Mouse (Mus musculus): Measurements from ENCODE around the gene Lrrfip1.

The Lrrfip1 gene

DNA sequence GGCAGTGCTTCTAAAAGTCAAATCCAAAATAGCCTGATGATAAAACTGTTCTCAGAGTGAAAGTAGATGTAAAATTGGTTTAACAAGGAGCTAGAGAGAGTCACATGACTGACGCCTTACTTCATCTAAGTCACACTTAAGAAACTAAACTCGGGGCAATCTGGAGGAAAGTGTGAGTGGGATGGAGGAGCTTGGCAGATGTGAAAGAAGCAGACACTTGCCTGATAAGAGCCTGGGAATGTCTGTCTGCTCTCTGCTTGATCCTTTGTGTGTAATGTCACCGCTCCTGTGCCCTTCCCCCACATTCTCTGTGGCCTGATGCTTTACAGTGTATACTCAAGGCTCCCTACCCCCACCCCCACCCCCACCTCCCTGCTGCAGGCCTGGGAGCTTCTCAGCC is 87.8 kb downstream of the Lrrfip1 start:
- peak; percentile 89 for DNase-seq (ENCODE audit: low read depth, low spot score)

DNA sequence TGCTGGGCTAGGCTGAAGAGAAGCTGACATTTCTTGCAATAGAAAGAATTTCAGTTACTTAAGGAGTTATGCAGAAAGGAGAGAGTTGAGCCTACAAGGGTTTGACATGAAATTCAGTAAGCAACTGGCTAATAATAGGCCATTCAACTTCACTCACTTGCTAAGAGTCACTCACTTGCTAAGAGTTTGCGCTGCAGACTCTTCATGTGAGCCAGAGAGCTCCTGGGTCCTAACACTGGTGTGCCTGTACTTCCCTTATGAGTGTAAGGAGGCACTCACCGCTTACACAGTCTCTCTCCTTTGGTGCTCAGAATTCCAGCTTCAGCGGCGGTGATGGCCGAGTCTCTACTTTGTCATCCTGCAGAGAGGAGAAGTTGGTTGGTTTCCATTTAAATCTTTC is 88.2 kb downstream of the Lrrfip1 start:
- no peak for DNase-seq (ENCODE audit: low read depth, low spot score)

DNA sequence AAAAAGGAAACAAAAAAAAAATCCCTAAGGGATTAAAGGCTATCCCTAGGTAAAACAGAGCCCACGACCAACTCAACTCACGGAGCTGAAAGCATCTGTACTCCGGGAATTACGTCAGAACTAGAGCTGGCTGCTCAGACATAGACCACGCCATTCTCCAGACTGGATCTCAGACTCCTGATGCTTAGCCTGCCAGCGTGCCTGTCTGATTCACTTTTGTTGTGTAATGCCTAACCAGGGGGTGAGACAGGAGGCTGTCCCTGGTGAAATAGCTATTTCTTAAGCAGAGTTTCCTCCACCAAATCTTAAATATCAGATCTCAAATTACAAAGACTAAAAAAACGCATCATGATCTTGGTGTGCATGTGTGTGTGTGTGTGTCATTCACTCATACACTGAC is 89.5 kb downstream of the Lrrfip1 start:
- DNase-seq (ENCODE audit: low read depth, low spot score): peak; percentile 82

DNA sequence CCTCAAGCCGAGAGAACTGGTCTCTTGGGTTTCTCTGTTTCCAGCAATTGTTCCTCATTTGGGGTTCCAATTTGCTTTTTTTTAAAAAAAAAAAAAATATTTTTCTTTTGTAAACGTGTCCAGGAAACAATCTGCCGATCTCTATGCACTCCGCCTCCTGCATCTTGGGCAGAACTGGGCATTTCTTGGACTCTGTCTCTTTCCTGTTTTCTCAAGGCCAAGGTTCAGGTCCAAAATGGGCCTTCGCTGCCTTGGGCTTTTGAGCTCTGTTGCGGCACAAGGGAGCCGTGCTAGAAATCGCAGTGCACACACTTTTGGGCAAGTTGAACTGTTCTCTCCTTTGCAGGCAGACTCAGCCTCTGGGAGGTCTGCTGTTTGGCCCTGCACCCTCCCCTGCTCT is 90.4 kb downstream of the Lrrfip1 start:
- DNase-seq (ENCODE audit: low read depth, low spot score): no peak

DNA sequence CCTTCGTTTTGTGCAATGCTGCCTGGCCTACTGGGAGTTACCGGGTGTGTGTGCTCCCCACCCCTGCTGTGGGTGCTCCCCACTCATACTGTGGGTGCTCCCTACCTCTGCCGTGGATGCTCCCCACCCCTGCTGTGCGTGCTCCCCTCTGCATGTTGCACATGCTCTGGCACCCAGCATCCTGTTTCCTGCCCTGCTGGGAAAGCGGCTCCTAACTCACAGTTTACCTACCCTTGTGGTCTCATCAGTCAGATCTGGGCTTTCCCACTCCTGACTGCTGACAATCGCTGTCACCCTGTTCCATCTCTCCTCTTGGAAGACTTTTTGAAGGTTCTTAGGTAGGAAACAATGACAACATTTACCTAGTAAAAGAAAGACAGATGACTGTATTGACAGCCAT is 91.9 kb downstream of the Lrrfip1 start:
- DNase-seq (ENCODE audit: low read depth, low spot score): no peak

DNA sequence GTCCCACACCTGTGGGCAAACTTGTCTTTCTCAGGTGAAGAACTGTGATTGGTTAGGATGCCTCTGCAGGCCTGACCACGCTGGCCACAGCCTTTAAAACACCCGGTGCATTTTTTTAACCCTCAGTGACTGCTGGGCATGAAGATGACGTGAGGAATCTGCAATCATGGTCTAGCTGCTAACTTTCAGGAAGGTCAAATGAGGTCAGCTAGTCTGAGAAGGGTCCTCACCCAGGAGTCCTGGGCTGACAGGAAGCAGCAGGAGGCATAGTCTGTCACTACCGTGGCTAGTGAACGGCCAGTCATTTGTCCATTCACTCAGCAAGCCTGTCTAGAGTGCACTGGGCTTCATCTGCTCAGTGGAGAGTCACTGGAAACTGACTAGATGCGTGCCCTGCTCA is 93.9 kb downstream of the Lrrfip1 start:
- DNase-seq (ENCODE audit: low read depth, low spot score): no peak

DNA sequence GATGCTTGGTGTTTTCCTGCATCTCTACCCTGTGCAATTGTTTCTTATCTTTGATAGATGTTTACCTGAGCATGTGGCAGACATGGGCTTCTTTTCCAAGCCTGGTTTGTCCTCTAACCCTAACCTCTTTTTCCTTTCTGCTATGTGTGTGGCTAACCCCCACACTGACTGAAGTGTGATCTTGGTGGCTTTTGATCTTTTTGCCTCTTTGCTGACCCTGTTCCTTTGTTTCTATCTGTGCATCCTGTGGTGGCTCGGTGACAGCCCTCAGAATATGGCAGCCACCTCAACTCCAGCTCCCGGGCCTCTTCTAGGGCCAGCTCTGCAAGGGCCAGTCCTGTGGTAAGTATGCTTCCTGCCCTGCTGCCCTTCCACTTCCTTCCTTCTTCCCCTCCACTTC is 94.8 kb downstream of the Lrrfip1 start:
- no peak for DNase-seq (ENCODE audit: low read depth, low spot score)

DNA sequence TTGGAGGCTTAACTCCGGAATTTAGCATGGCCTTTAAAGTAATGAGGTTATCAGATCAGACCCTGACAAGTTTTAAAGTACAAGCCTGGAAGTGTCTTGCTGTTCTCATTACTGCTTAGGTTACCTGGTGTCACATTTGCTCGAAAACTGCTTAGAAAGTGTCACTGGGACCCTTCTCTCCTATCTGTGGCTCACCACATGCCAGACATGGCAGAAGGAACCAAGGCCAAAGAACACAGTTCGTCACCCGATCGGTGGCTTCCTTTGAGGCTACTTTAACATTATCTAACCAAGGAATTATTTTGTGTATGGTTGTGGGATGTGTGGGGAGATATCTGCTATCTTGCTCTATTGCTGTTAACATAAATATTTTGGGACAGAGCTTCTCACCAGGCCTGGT is 95.5 kb downstream of the Lrrfip1 start:
- DNase-seq (ENCODE audit: low read depth, low spot score): no peak

DNA sequence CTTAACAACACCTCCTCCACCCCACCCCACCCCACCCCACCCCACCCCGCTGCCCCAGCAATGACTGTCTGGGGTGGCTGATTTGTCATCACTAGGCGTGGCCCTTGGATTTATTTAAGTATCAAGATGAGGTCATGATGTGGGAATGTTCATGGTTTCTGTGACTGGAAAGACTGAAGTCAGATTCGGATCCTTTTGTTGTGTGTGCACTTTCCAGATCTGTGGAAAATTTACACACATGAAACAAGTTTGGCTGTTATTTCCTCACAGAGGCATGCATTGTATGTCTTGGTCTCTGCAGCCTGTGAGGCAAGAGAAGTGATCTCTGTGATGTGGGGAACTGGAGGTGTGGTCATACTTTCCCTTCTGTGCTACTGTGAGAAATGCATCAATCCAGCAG is 96.7 kb downstream of the Lrrfip1 start:
- no peak for DNase-seq (ENCODE audit: low read depth, low spot score)

DNA sequence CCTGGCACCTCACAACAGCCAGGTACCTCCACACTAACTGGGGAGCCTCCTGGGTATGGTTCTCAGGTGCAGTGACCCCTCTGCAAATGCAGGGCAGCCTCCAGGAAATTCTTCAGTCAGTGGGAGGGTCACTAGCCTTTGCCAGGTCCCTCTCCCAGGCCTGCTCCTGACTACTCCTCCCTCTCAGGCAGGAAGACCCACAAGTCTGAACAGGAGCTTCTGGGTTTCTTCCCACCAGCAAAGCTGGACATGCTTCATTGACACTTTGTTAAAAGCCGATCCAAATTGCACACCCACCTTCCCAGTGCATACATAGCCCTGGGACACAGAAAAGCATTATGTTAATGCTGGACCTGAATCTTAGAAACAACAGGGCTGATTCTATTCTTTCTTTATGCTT is 97.3 kb downstream of the Lrrfip1 start:
- DNase-seq (ENCODE audit: low read depth, low spot score): no peak

DNA sequence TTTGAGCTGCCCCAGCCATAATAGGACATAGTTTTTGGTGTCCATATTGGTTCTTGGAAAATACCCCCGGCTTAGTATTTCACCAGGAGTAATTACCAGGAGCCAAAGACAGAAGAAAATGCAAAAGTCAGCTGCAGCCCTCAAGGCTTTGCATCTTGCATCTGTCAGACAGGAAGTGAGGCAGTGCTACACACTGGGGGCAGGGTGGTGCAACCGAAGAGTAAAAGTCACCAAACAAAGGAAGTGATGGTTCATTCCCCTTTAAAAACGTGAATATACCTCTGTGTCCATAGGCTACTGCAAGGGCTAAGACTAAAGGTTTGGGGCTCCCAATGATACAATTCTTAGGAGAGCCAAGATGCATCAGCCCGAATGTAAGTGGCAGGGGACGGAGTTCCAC is 98.0 kb downstream of the Lrrfip1 start:
- DNase-seq (ENCODE audit: low read depth, low spot score): no peak

DNA sequence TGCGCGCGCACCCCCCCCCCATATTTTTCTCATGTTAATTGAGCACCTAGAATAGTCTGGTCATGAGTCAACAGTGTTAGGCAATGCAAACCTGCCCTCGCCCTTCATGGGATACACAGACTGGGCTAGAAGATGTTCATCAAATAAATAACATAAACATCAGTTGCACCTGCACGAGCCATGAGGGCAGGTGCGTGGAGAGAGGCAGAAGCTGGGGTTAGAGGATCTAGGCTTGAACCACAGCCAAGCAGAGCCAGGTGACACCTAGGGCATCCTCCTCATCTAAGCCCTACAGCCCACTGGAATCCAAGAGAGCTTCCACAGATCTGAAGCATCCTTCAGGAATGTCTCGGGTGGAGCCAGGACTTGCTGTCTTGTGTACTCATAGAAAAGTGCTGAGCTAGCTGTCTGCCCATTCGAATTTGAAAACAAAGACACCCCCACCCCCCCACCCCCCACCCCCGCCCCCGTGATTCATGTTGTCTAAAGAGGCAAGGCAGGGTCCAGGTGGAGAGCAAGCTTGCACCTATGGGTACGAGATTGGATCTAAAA is 98.8 kb downstream of the Lrrfip1 start:
- DNase-seq (ENCODE audit: low read depth, low spot score): no peak

DNA sequence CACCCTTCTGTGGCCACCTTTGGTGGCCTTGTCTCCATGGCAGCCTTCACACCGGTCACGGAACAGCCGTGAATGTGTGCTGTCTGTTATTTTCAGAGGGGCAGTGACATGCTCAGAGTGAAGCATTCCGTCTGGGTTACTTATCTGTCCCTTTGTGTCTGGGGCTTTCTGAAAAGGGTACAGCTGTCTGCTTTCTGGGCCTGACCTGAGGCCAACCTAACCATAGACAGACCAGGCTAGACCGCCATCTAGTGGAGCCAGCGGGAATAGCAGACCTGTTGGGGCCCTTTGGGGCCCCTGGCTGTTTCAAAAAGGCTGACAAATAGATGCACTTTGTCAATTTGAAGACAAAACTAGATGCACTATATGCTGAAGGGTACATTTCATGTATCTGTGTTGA is 100.3 kb downstream of the Lrrfip1 start:
- peak; percentile 56 for DNase-seq (ENCODE audit: low read depth, low spot score)

DNA sequence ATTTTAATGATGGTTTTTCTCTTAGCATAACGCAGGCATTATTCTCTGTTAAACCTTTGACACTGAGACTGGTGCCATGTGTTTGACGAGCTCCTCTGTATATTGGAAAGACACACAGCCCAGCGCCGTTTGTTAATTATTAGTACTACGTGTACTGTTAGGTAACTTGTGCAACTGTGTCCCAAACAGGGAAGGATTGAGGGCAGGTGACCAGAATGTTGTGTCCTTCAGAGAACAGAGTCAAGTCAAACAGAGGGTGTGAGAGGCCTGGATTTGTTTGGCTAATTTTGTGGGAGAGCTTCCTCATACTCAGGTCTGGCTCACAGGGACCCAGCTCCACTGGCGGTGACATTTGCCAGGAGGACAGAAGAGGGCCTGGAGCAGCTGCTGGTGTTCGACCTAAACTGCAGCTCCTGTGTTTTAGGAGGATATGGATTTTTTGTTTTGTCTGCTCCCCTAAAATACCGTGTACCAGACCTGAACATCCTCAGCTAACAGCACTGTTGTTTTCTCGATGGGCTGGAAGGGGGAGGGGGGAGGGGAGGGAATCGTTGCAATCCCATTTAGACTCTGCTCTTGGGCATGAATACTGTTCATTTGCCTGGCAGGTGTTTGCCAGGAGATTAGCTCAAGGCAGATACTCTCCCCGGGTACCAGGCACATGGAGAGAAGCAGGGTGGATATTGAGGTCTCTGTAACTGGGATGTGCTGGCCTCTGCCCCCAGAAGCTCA is 103.3 kb downstream of the Lrrfip1 start:
- no peak for DNase-seq (ENCODE audit: low read depth, low spot score)

DNA sequence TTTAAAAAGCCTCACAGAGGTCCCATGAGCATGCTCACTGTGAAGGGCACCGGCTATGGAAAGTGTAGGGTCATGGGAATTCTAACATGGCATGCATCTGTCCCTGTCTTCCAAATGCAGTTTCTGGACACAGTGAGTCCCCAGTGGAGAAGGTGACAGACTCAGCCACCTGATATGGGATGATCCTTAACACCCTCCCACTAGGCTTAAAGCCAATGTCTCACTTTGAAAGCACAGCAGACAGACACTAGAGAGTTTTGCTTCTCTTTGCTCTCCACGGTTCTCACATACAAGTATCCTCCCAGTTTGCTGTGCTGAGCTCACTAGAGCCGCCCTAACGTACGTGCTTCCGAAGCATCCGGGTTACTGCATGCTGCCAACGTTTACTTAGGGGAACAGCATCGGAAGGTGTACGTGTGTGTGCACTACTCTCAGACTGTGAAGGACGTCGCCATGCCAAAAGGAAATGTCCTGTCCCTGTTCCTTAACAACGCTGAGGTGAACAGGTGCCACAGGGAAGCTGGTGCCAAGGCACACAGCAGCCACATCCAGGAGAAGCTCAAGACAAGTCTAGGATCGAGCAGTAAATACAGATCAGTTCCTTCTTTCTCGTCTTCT is 104.9 kb downstream of the Lrrfip1 start:
- DNase-seq (ENCODE audit: low read depth, low spot score): no peak

DNA sequence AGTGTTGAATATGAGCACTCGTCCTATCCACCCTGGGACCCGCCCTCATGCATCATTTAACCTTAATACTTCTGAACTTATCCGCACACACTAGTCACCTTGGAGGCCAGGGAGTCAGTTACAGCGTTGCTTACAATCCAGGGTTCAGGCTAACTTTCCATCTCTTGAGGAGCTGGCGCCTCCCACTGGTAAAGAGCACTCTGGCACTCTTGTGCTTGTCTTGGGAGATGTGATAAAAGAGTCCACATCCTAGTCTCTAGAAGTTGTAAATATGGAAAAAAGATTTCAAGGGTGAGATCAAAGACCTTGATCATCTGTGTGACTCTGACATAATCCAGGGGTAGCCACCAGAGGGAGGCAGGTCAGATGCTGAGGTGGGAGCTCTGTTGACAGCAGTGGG is 109.0 kb downstream of the Lrrfip1 start:
- DNase-seq (ENCODE audit: low read depth, low spot score): no peak

DNA sequence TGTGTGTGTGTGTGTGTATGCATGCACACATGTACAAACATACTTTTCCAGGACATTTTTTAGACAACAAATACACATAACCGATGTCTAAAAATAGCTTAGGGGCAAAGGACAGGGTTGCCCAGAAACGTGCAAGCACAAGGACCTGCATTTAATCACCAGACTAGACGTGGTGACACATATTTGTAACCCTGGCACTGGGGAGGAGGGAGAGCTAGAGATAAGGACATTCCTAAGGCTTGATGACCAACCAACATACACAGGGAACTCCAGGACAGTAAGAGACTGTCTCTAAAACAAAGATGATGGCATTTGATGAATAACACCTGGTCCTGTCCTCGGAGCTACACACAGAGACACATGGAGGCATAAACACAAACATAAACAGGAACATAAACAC is 110.8 kb downstream of the Lrrfip1 start:
- DNase-seq (ENCODE audit: low read depth, low spot score): no peak

DNA sequence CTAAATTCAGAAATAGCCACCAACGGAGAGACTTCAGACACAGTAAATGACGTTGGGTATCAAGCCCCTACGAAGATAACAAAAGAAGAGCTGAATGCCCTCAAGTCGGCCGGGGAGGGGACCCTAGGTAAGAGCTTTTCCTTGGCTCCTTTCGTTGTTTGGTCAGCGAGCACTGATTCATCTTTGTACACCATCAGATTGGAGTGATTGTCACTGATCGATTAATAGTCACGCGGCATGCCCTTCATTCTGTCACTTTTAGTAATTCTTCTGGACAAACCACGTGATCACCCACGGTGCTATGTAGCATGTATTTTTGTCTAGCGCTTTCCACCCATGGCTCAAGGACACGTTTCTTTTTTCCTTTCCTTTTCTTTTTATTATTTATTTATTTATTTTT is 113.6 kb downstream of the Lrrfip1 start:
- no peak for DNase-seq (ENCODE audit: low read depth, low spot score)

DNA sequence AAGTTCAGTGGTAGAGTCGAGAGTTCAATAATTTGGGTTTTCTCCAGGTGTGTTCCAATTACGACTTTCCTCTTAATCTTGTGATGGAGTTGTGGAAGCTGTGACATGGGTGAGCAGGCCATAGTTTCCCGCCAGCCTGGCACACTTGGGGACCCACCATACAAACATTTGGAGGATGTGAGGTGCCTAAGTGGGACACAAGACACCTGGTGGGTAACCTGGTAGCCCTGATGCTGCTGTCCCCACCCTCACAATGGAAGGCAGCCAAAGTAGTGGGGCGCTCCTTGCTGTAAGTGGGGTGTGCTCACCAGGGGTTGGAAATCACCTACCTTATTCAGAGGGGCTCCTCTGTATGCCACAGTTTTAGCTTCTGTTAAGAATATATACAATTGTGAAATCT is 114.1 kb downstream of the Lrrfip1 start:
- no peak for DNase-seq (ENCODE audit: low read depth, low spot score)

DNA sequence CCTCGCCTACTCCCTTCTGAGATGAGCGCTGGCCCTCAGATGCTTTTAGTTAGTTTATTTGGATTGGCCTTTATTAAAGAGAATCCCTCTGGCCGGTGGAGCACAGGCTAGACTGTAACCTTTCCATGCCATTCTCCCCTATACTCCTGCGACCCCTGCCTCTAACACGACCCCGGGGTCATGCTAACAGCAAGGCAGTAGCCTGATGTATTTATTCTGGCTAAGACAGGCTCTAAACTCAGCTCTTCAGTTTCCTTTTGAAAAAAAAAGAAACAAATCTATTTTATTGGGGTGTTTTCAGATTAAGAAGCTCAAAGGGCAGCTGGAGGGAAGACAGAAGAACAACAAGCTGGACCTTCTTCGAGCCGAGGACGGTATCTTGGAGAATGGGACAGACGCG is 123.6 kb downstream of the Lrrfip1 start:
- no peak for DNase-seq (ENCODE audit: low read depth, low spot score)

DNA sequence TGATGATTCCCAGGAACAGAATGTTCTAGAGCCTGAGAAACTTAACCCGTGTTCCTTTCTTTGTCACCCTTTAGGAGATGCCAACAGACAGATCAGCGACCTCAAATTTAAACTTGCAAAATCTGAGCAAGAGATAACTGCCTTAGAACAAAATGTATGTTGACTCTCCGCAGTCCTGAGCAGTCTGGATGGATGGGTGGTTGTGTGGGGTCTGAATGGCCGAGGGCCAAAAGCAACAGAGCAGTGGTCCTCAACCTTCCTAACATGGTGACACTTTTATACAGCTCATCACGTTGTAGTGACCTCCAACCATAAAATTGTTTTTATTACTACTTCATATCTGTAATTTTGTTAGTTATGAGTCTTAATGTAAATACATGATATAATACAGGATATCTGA is 124.5 kb downstream of the Lrrfip1 start:
- no peak for DNase-seq (ENCODE audit: low read depth, low spot score)

DNA sequence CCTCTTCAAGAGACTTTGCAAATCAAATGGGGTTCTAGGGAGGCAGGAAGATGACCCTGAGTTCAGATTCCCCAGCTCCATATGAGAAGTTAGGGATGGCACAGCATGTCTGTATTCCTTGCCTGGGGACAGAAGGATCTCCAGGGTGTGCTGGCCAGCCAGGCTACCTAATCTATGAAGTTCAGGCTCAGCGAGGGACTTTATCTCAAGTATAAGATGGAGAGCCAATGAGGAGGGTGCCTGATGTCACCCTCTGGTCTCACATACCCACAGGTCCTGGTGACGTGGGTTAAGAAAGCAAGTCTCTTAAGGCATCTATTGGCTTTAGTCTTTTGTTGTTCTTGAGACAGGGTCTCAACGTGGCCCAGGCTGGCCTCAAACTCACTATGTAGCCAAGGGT is 124.9 kb downstream of the Lrrfip1 start:
- DNase-seq (ENCODE audit: low read depth, low spot score): no peak

DNA sequence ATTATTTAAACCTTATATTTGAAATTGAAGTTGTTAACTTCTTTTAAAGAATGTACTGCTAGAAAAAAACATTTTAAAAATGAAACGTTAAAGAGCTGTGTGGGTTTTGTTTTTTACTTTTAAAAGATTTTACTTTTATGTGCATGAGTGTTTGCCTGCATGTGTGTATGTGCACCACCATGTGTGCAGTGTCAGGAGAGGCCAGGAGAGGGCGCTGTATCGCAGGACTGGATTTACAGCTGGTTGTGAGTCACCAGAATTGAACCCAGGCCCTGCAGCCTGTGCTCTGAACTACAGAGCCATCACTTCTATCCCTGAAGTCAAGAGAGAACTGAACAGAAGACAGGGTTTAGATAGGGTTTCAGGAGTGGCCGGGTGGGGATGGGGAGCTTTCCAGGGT is 130.3 kb downstream of the Lrrfip1 start:
- DNase-seq (ENCODE audit: low read depth, low spot score): no peak

DNA sequence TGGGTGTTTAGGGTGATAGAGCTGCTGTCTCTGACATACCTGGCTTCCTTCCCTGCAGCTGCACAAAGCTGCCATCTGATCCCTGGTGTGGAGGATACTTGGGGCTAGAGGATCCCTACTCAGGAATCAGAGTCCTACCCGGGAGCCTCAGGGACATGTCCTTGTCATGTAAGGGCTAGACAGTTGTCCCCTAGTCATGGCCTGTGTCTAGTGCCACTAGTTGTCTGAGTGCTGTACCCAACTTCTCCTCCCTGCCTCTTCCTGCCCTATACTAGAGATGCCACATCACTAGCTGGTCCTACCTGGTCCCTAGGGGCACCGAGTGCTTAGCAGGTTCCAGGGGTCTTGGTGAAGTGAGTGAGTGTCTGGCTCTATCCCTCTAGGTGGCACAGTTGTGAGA is 138.5 kb downstream of the Lrrfip1 start:
- DNase-seq (ENCODE audit: low read depth, low spot score): no peak

All from brain, adult 2 months (tissue).